Mouse (Mus musculus) brain, adult 10 weeks (tissue): ENCODE measurements around the gene Zic5. TPM values are rescaled to one million over a fixed set of nuclear protein-coding genes. Genes with fewer than 3 reads are reported as not detected.

ENCODE experiments used
- polyA plus RNA-seq: library from polyadenylated mRNA; stranded (reverse); fragments of 350-450 nt; fragmentation: Illumina TruSeq; extraction: RNeasy Lipid Tissue Mini Kit (QIAGEN cat#74804); gene quantifications from one replicate; pipeline ENCODE4 v1.2.3, GENCODE M21; 2015; ENCODE audit warnings: low read depth, low replicate concordance

Gene Zic5
- polyA plus RNA-seq, result 2.3 TPM

GRCm38 (mm10) chr14:122464763-122465741 lies at the start of gene Zic5:
Gene Zic5, minus strand, starts transcription at chr14:122465677.

GRCm38 (mm10) chr14:122490441-122491328 lies 25.2 kb upstream of the Zic5 start, which contains the start of gene Gm10837:
Gene Gm10837, plus strand, starts transcription at chr14:122490586.

GRCm38 (mm10) chr14:122474891-122475556 lies 9.5 kb upstream of the Zic5 start, which contains the start of gene Zic2:
Gene Zic2, plus strand, starts transcription at chr14:122475435.

GRCm38 (mm10) chr14:122450496-122451382 lies 14.7 kb downstream of the Zic5 start, which contains the start of gene Gm5089:
Gene Gm5089, minus strand, starts transcription at chr14:122451115.

Other genes starting within 250 kb of the Zic5 start
- not detected for gene Gm5089, start 14.6 kb downstream of the Zic5 start, polyA plus RNA-seq
- 7.7 TPM for gene Zic2, start 9.8 kb upstream of the Zic5 start, polyA plus RNA-seq
- not detected for gene Gm10837, start 24.9 kb upstream of the Zic5 start, polyA plus RNA-seq
- gene Pcca, start 68.6 kb upstream of the Zic5 start, polyA plus RNA-seq, result 41.3 TPM